ENCODE assay signal across 20 mouse cellular contexts in the genomic region with DNA sequence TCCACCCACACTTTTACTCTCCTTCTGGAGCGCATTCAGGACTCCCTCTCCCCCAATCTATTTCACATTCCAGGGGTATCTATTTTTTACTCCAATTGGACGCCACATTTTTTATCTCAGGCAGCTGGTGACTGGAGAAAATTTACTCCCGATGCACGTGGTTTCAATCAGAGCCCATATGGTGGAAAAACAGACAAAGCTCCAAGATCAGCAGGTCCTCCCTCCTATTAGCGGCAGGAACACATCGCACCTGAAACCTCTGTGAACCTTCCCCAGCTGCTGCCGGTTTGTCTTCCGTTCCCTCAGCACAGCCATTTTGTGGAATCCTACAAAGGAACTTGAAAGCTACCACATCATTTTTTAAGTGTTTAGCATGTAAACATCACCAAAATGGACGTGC.
A peak's percentile ranks its signal among the peaks of the same experiment; 100 is the strongest.
DNase-seq lines count a peak whose midpoint lies in the region; ATAC-seq and TF ChIP-seq lines count a peak whose summit lies in the region.
"Had no signal": no experiment of that assay in that cellular context is flagged by ENCODE, and none has a peak within 500 bp of the region (broad histone marks: within the 10 kb centered on the region; RNA-seq: fewer than 3 reads in every experiment).

No protein-coding gene starts in this region.

- no peaks in the 10 kb centered on the region for H3K9me3 ChIP-seq in embryonic facial prominence, embryonic 10.5 days
- H3K9me3 ChIP-seq in hindbrain, embryonic 14.5 days (ENCODE audit: control insufficient read depth, low read length) = no peaks in the 10 kb centered on the region
- H3K9me3 ChIP-seq: heart, embryonic 10.5 days; midbrain, embryonic 15.5 days had no signal

- no peaks in the 10 kb centered on the region for H3K36me3 ChIP-seq in embryonic facial prominence, embryonic 10.5 days (replicated peaks)
- no peaks in the 10 kb centered on the region for H3K36me3 ChIP-seq in hindbrain, embryonic 14.5 days (replicated peaks; ENCODE audit: control insufficient read depth, insufficient read depth)
- H3K36me3 ChIP-seq: G1E; heart, embryonic 10.5 days; midbrain, embryonic 15.5 days had no signal

- H3K4me3 ChIP-seq in layer of hippocampus, adult 2 months = no peak overlapping the region
- H3K4me3 ChIP-seq in embryonic facial prominence, embryonic 10.5 days = no peak overlapping the region
- no peak overlapping the region for H3K4me3 ChIP-seq in hindbrain, embryonic 14.5 days (replicated peaks; ENCODE audit: low read length)
- H3K4me3 ChIP-seq: erythroblast, embryonic 14.5 days; heart, embryonic 10.5 days; midbrain, embryonic 15.5 days had no signal

- H3K27me3 ChIP-seq in embryonic facial prominence, embryonic 10.5 days (replicated peaks; ENCODE audit: low read depth, poor library complexity, severe bottlenecking) = no peaks in the 10 kb centered on the region
- no peaks in the 10 kb centered on the region for H3K27me3 ChIP-seq in hindbrain, embryonic 14.5 days (ENCODE audit: control insufficient read depth, insufficient read depth, low read length)
- H3K27me3 ChIP-seq: midbrain, embryonic 15.5 days had no signal

- no peak for TF ChIP-seq CTCF in layer of hippocampus, adult 2 months (conservative IDR thresholded peaks at IDR 0.05)

- H3K4me2 ChIP-seq in hindbrain, embryonic 14.5 days (replicated peaks) = no peak overlapping the region
- H3K4me2 ChIP-seq: liver, embryonic 11.5 days; midbrain, embryonic 15.5 days had no signal

- no peak for ATAC-seq in hindbrain, embryonic 14.5 days (ENCODE audit: low FRiP score)
- ATAC-seq: midbrain, embryonic 15.5 days had no signal

- peak overlapping the region; percentile 39; the same call in 1 of the 2 replicates for H3K27ac ChIP-seq in layer of hippocampus, adult 2 months
- no peak overlapping the region for H3K27ac ChIP-seq in embryonic facial prominence, embryonic 10.5 days (replicated peaks)
- H3K27ac ChIP-seq in hindbrain, embryonic 14.5 days = peak overlapping the region; percentile 64
- H3K27ac ChIP-seq: heart, embryonic 10.5 days; midbrain, embryonic 15.5 days had no signal

- 48% methylated on average over 9 of the region's 9 CpGs for WGBS in embryonic facial prominence, embryonic 10.5 days
- WGBS in hindbrain, embryonic 14.5 days = 57% methylated on average over 9 of the region's 9 CpGs

- DNase-seq in layer of hippocampus, adult 2 months (ENCODE audit: low spot score in 2 of 2) = no peak
- DNase-seq in layer of hippocampus, adult 11-12 months (ENCODE audit: low spot score) = no peak
- peak; percentile 65 for DNase-seq in embryonic facial prominence, embryonic 10.5 days (ENCODE audit: low spot score)
- DNase-seq in hindbrain, embryonic 14.5 days (ENCODE audit: low spot score) = peak; percentile 49
- peak; percentile 65 for DNase-seq in mesoderm, embryonic 11.5 days (ENCODE audit: low read depth, low spot score)
- no peak for DNase-seq in right cerebral cortex, adult 18-20 months
- no peak for DNase-seq in cerebellum, adult 18-20 months
- DNase-seq in thymus, postnatal 0 days (ENCODE audit: low spot score) = no peak
- DNase-seq: adrenal gland, adult 8-10 months; cerebellum, postnatal 25 days; gastrocnemius, postnatal 14 days; heart, postnatal 4 days; kidney, adult 8-10 months; lung, postnatal 10 days; thymus, adult 2 months had no signal

- H3K9ac ChIP-seq in hindbrain, embryonic 14.5 days = no peak overlapping the region
- H3K9ac ChIP-seq: midbrain, embryonic 15.5 days had no signal

- H3K4me1 ChIP-seq in embryonic facial prominence, embryonic 10.5 days = peaks cover 10% of the 10 kb centered on the region
- peaks cover 4% of the 10 kb centered on the region; the same call in 1 of the 2 replicates for H3K4me1 ChIP-seq in hindbrain, embryonic 14.5 days (replicated peaks; ENCODE audit: control insufficient read depth, insufficient read depth, low read length)
- H3K4me1 ChIP-seq: heart, embryonic 10.5 days had no signal

Comparison
In these comparisons a context has a peak if more than half of its experiments do, and no peak if none do; other contexts are left out.
1. DNase-seq: peak in embryonic facial prominence, embryonic 10.5 days (single experiment), hindbrain, embryonic 14.5 days (single experiment) and mesoderm, embryonic 11.5 days (single experiment); none in layer of hippocampus, adult 2 months (0 of 2), layer of hippocampus, adult 11-12 months (single experiment), right cerebral cortex, adult 18-20 months (single experiment), cerebellum, adult 18-20 months (0 of 2) and thymus, postnatal 0 days (single experiment).